Mouse (Mus musculus): ENCODE results near the gene Apeh.
"Not testable (repeated sequence)": the region's sequence is repeated elsewhere in the genome, so short reads cannot be mapped to it uniquely, and the experiment has no call there.

Apeh gene

GRCm38 (mm10) chr9:108094184-108094941, at the start of gene Apeh:
Apeh (minus strand) TSS chr9:108094606.
- DNase-seq (ENCODE audit: low read depth, low spot score): peak; percentile 92

- DNase-seq (ENCODE audit: low read depth, low spot score): no peak
These were observed 49.1 kb upstream of the Apeh start for GRCm38 (mm10) chr9:108143470-108143869.

- no peak for DNase-seq (ENCODE audit: low read depth, low spot score)
These were observed 47.0 kb upstream of the Apeh start for GRCm38 (mm10) chr9:108141387-108141786.

DNA sequence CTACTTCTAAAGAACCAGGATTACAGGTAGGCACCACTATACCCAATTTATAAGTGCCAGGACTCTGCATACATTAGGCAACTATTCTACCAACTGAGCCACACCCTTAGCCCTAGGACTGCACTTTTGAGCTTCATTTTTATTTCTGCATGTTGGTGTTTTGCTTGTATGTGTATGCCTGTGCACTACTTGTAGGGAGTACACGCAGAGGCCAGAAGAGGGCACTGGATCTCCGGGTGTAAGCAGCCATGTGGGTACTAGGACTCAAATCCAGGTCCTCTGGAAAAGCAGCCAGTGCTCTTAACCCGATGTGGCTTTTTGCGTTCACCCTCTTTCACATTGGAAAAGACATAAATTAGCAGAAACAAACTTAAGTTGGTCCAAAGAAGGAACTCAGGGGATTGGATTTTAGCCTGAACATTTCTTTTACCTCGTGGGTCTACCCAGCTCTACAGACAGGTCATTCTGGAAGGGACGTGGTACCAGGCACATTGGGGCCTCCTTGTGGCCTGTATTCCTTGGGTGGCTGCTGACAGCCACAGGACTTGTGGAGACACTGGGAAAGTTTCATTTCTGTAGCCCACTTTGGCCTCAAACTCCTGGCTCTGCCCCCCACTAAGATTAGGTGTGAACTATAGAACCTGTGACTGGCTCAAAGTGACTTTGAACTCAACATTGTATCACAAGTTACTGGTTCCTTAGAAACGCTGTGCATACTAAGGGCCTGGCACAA, 45.7 kb upstream of the Apeh start:
- no peak for DNase-seq (ENCODE audit: low read depth, low spot score)

DNA sequence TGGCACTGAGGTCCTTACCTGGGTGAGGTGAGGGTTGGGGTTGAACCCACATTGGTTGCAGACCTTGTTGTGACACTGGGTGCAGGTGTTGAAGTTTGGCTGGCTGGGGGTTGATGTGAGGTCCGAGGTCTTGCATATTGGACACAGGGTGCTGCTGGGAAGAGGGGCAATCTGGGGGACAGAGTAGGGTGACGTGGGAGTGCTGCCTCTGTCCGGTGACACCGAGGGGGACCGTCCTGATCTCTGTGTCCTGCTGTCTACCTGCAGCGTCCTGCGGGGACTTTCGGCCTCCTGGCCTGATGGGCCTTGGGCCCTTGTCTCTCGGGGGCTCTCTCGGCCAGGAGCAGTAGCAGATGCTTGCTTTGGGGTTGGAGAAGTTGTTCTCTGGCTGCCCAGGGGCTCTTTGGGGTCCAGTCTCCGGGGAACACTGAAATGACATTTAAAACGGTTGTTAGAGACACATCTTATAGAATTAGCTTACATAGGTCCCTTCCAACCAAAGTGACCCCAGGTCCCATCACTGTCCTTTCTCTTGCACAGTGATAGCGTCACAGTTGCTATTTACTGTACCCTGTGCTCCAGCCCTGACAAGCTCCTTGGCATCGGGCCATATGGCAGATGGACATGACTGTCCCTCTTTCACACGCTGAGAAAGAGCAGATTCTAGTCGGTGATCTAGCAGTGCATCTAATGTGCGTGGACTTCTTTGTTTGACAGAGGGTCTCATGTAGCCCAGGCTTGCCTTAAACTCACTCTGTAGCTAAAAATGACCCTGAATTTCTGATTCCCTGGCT, 45.0 kb upstream of the Apeh start:
- DNase-seq (ENCODE audit: low read depth, low spot score): no peak

DNA sequence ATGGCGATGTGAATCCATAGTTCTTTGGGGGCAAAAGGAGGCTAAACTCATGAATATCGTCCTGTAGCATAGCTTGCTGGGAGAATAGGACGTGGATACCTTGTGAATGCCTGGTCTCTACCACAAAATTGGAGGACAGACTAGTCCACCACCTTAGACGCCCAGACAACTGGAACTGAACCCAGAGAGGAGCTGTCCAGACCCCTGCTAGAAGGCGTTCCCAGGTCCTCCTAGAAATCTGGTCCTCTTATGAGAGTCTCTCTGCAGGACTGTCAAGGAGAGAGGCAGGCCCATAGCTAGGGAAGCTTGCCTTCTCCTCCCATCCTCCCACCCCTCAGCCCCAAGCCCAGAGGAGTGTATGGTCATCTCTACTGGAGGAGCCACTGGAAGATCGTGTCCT, 43.7 kb upstream of the Apeh start:
- peak; percentile 39 for DNase-seq (ENCODE audit: low read depth, low spot score)

GRCm38 (mm10) chr9:108137523-108137922, 43.1 kb upstream of the Apeh start:
- DNase-seq (ENCODE audit: low read depth, low spot score): peak; percentile 96

- peak; percentile 97 for DNase-seq (ENCODE audit: low read depth, low spot score)
These were observed 42.6 kb upstream of the Apeh start for GRCm38 (mm10) chr9:108136930-108137462.

GRCm38 (mm10) chr9:108136225-108136624, 41.8 kb upstream of the Apeh start:
- DNase-seq (ENCODE audit: low read depth, low spot score): peak; percentile 73

- not testable (repeated sequence) for DNase-seq (ENCODE audit: low read depth, low spot score)
These were observed 41.3 kb upstream of the Apeh start for GRCm38 (mm10) chr9:108135679-108136078.

GRCm38 (mm10) chr9:108133478-108133877, 39.1 kb upstream of the Apeh start:
- no peak for DNase-seq (ENCODE audit: low read depth, low spot score)

DNA sequence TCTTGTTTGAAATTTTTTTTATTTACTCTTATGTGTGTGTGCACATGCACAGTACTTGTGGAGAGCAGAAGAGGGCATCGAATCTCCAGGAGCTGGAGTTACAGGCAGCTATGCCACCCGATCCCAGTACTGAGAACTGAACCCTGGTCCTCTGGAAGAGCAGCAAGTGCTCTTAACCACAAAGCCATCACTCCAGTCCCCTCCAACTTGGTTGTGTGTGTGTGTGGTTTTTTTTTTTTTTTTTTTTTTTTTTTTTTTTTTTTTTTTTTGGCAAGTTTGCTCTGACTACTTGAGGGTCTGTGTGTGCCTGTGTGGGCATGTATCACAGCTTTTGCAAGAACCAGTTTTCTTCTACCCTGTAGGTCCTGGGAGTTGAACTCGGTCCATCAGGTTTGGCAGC, 38.0 kb upstream of the Apeh start:
- no peak for DNase-seq (ENCODE audit: low read depth, low spot score)

- DNase-seq (ENCODE audit: low read depth, low spot score): no peak
These were observed 37.1 kb upstream of the Apeh start for GRCm38 (mm10) chr9:108131502-108131901.

GRCm38 (mm10) chr9:108129042-108129948, 34.9 kb upstream of the Apeh start:
- DNase-seq (ENCODE audit: low read depth, low spot score): no peak

DNA sequence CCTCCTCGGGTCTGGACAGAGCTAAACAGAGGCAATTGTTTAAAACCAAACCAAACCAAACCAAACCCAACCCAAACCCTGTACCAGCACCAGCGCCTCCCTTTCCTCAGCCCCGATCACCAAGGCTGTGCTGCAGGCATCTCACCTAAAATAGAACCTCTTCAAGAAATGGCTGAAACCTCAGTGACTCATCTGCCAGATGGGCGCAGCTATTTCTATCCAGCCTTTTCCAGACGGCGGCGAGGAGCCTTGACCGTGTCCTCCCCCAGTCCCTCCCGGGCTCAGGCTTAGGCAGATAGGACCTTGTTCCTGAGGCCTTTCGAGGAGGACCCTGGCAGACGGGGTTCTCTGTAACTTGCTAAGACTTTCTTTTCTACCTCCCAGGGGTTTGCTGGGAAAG, 33.8 kb upstream of the Apeh start:
- DNase-seq (ENCODE audit: low read depth, low spot score): peak; percentile 40

GRCm38 (mm10) chr9:108126436-108127180, 32.2 kb upstream of the Apeh start:
- no peak for DNase-seq (ENCODE audit: low read depth, low spot score)

DNA sequence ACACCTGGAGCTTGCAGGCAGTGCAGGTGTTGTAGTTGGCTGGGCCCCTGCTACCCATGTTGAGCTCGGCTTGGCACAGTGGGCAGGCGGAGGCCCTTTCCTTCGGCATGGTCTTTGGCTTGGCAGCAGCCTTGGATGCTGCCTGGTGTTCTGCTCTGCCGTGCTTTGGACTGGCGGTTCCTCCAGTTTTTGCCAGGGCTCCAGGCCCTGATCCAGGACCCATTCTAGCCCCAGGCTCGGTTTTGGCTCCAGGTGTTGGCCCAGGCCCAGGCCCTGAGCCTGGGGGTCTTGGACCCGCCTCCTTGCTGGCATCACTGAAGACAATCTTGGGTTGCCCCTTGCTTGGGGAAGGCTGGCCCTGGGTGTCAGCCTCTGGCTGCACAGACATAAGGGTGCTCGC, 31.3 kb upstream of the Apeh start:
- no peak for DNase-seq (ENCODE audit: low read depth, low spot score)

DNA sequence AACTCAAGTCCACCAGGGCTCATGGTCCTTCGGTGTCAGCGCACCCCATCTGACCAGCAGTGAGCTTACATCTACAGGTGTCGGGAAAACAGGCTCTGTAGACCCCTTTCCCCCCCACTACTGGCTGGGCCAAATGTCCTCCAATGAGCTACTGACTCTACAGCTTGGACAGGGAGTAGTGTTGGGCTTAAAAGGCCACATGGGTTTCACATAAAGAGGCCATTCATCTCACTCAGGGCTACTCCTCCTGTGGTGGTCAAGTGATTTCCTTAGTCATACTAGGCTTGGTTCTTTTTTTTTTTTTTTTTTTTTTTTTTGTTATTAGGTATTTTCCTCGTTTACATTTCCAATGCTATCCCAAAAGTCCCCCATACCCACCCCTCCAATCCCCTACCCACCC, 29.5 kb upstream of the Apeh start:
- DNase-seq (ENCODE audit: low read depth, low spot score): peak; percentile 58

GRCm38 (mm10) chr9:108121170-108121969, 27.0 kb upstream of the Apeh start:
- DNase-seq (ENCODE audit: low read depth, low spot score): peak; percentile 18

Data from 3T3-L1 (cell line).